Mouse (Mus musculus) midbrain, embryonic 13.5 days (tissue): ENCODE data around the gene Dnah2. TPM values are rescaled to one million over a fixed set of nuclear protein-coding genes. Genes with fewer than 3 reads are reported as not detected.
A peak's percentile ranks its signal among the peaks of the same experiment; 100 is the strongest.

ENCODE experiments used
- ATAC-seq: fragments of 200-750 bp; cut with Nextera tagmentation; 2 replicates; pipeline ENCODE4 v1.8.0; 2017; ENCODE audit warnings: mild to moderate bottlenecking, moderate TSS enrichment, moderate library complexity
- H3K27ac ChIP-seq: fragments of 300-500 bp; sonication (generic); 2 replicates; pipeline ENCODE4 v1.5.1; 2015; ENCODE audit warnings: inconsistent platforms, mild to moderate bottlenecking, moderate library complexity
- H3K27me3 ChIP-seq: fragments of 300-500 bp; sonication (generic); 2 replicates; pipeline ENCODE4 v1.6.1; 2015; ENCODE audit warnings: mild to moderate bottlenecking, inconsistent platforms
- H3K36me3 ChIP-seq: fragments of 300-500 bp; sonication (generic); 2 replicates; pipeline ENCODE4 v1.6.1; 2015; ENCODE audit warnings: mild to moderate bottlenecking, inconsistent platforms
- H3K4me1 ChIP-seq: fragments of 300-500 bp; sonication (generic); replicated peaks from 2 replicates; pipeline ENCODE4 v1.6.1; 2015; ENCODE audit warnings: inconsistent platforms
- H3K4me2 ChIP-seq: fragments of 300-500 bp; sonication (generic); replicated peaks from 2 replicates; pipeline ENCODE4 v1.6.1; 2015; ENCODE audit warnings: moderate library complexity, mild to moderate bottlenecking, inconsistent platforms
- H3K4me3 ChIP-seq: fragments of 300-500 bp; sonication (generic); replicated peaks from 2 replicates; pipeline ENCODE4 v1.5.1; 2015; ENCODE audit warnings: mild to moderate bottlenecking, inconsistent platforms
- H3K9ac ChIP-seq: fragments of 300-500 bp; sonication (generic); replicated peaks from 2 replicates; pipeline ENCODE4 v1.6.1; 2015; ENCODE audit warnings: mild to moderate bottlenecking, inconsistent platforms
- H3K9me3 ChIP-seq: fragments of 300-500 bp; sonication (generic); 2 replicates; pipeline ENCODE4 v1.6.1; 2016; ENCODE audit warnings: mild to moderate bottlenecking, inconsistent platforms
- WGBS: fragments of 180-500 bp; shearing (Covaris S2); methylation state at CpG from one replicate; pipeline ENCODE4 v1.1.7; 2015; 5-methylcytosine and 5-hydroxymethylcytosine counted together
- polyA plus RNA-seq: library from polyadenylated mRNA; unstranded; fragments of >200 nt; fragmentation: Nextera tagmentation; extraction: Ambion mirVana; gene quantifications from 2 replicates; pipeline ENCODE4 v1.2.1, GENCODE M21; 2015

Gene Dnah2
- polyA plus RNA-seq, 1 experiment from 2014 or later = 2.7 TPM

- 87% methylated on average over 7 of the region's 7 CpGs for WGBS
- Histone ChIP-seq H3K36me3 (peaks cover 6% of the 10 kb centered on the region; the same call in 1 of the 2 replicates), H3K4me2 (no peak overlapping the region), H3K9me3 (no peaks in the 10 kb centered on the region), H3K27me3 (no peaks in the 10 kb centered on the region), H3K4me1 (0 out of 2 replicates have a peak, but pooled peaks cover 4% of the 10 kb centered on the region), H3K4me3 (no peak overlapping the region), H3K9ac (no peak overlapping the region), H3K27ac (no peak overlapping the region)
- no peak for ATAC-seq
Observed at GRCm38 (mm10) chr11:69386758-69387157, 162.2 kb downstream of the Dnah2 start.

GRCm38 (mm10) chr11:69384979-69385378 is 163.9 kb downstream of the Dnah2 start:
- no peak for ATAC-seq
- no peak overlapping the region for H3K27ac ChIP-seq
- no peak overlapping the region for H3K9ac ChIP-seq
- H3K27me3 ChIP-seq = no peaks in the 10 kb centered on the region
- no peak overlapping the region for H3K4me2 ChIP-seq
- no peak overlapping the region for H3K4me3 ChIP-seq
- peaks cover 6% of the 10 kb centered on the region; the same call in 1 of the 2 replicates for H3K36me3 ChIP-seq
- 0 out of 2 replicates have a peak, but pooled peaks cover 4% of the 10 kb centered on the region for H3K4me1 ChIP-seq
- WGBS = 81% methylated on average over 6 of the region's 6 CpGs
- no peaks in the 10 kb centered on the region for H3K9me3 ChIP-seq

- WGBS = 69% methylated on average over 10 of the region's 10 CpGs
- H3K27me3 ChIP-seq = no peaks in the 10 kb centered on the region
- 0 out of 2 replicates have a peak overlapping the region, but pooled peaks have one; percentile 7 for H3K9ac ChIP-seq
- H3K27ac ChIP-seq = no peak overlapping the region
- H3K36me3 ChIP-seq = peaks cover 11% of the 10 kb centered on the region; the same call in 1 of the 2 replicates
- no peaks in the 10 kb centered on the region for H3K4me1 ChIP-seq
- no peak overlapping the region for H3K4me3 ChIP-seq
- no peak overlapping the region for H3K4me2 ChIP-seq
- H3K9me3 ChIP-seq = no peaks in the 10 kb centered on the region
- ATAC-seq = no peak
Observed at GRCm38 (mm10) chr11:69382478-69383105, 166.3 kb downstream of the Dnah2 start.

- 86% methylated on average over 6 of the region's 6 CpGs for WGBS
- ATAC-seq = no peak
- H3K27ac ChIP-seq = no peak overlapping the region
- peaks cover 14% of the 10 kb centered on the region; the same call in 1 of the 2 replicates for H3K36me3 ChIP-seq
- H3K4me1 ChIP-seq = no peaks in the 10 kb centered on the region
- no peak overlapping the region for H3K4me3 ChIP-seq
- H3K4me2 ChIP-seq = no peak overlapping the region
- H3K9ac ChIP-seq = no peak overlapping the region
- no peaks in the 10 kb centered on the region for H3K27me3 ChIP-seq
- H3K9me3 ChIP-seq = no peaks in the 10 kb centered on the region
Observed at GRCm38 (mm10) chr11:69381356-69381755, 167.6 kb downstream of the Dnah2 start.

- Histone ChIP-seq H3K4me1 (no peaks in the 10 kb centered on the region), H3K36me3 (peaks cover 18% of the 10 kb centered on the region), H3K4me2 (no peak overlapping the region), H3K27me3 (no peaks in the 10 kb centered on the region), H3K9me3 (no peaks in the 10 kb centered on the region), H3K27ac (no peak overlapping the region), H3K9ac (no peak overlapping the region), H3K4me3 (no peak overlapping the region)
- WGBS = 91% methylated on average over 3 of the region's 3 CpGs
- ATAC-seq = no peak
Observed at GRCm38 (mm10) chr11:69379600-69379999, 169.3 kb downstream of the Dnah2 start.

- Histone ChIP-seq H3K9me3 (no peaks in the 10 kb centered on the region), H3K27me3 (no peaks in the 10 kb centered on the region), H3K27ac (no peak overlapping the region), H3K4me3 (no peak overlapping the region), H3K4me1 (0 out of 2 replicates have a peak, but pooled peaks cover 2% of the 10 kb centered on the region), H3K4me2 (no peak overlapping the region), H3K9ac (no peak overlapping the region), H3K36me3 (peaks cover 22% of the 10 kb centered on the region)
- 80% methylated on average over 3 of the region's 3 CpGs for WGBS
- ATAC-seq = no peak
Observed at GRCm38 (mm10) chr11:69377766-69378165, 171.1 kb downstream of the Dnah2 start.

- Histone ChIP-seq H3K4me1 (peaks cover 24% of the 10 kb centered on the region), H3K36me3 (peaks cover 20% of the 10 kb centered on the region), H3K4me2 (no peak overlapping the region), H3K4me3 (no peak overlapping the region), H3K9me3 (no peaks in the 10 kb centered on the region), H3K27ac (no peak overlapping the region), H3K9ac (no peak overlapping the region), H3K27me3 (no peaks in the 10 kb centered on the region)
- ATAC-seq = no peak
- 93% methylated on average over 4 of the region's 4 CpGs for whole genome bisulfite sequencing
Observed at GRCm38 (mm10) chr11:69375646-69376045, 173.3 kb downstream of the Dnah2 start.

- Histone ChIP-seq H3K4me1 (peaks cover 31% of the 10 kb centered on the region), H3K4me3 (no peak overlapping the region), H3K27me3 (no peaks in the 10 kb centered on the region), H3K4me2 (no peak overlapping the region), H3K9me3 (no peaks in the 10 kb centered on the region), H3K9ac (no peak overlapping the region), H3K36me3 (peaks cover 20% of the 10 kb centered on the region), H3K27ac (no peak overlapping the region)
- no peak for ATAC-seq
- 94% methylated on average over 16 of the region's 16 CpGs for WGBS
Observed at GRCm38 (mm10) chr11:69373223-69373965, 175.5 kb downstream of the Dnah2 start.

- Histone ChIP-seq H3K4me3 (no peak overlapping the region), H3K27me3 (no peaks in the 10 kb centered on the region), H3K27ac (peak overlapping the region; percentile 79; the same call in 1 of the 2 replicates), H3K4me1 (peaks cover 35% of the 10 kb centered on the region), H3K9ac (no peak overlapping the region), H3K4me2 (no peak overlapping the region), H3K9me3 (no peaks in the 10 kb centered on the region), H3K36me3 (peaks cover 17% of the 10 kb centered on the region)
- 67% methylated on average over 3 of the region's 3 CpGs for WGBS
- ATAC-seq = no peak
Observed at GRCm38 (mm10) chr11:69372780-69373170, 176.1 kb downstream of the Dnah2 start.

- no peaks in the 10 kb centered on the region for H3K9me3 ChIP-seq
- H3K4me2 ChIP-seq = peak overlapping the region; percentile 42
- peak overlapping the region; percentile 79 for H3K27ac ChIP-seq
- WGBS = 47% methylated on average over 12 of the region's 12 CpGs
- H3K4me3 ChIP-seq = peak overlapping the region; percentile 19; the same call in 1 of the 2 replicates
- H3K27me3 ChIP-seq = no peaks in the 10 kb centered on the region
- peak overlapping the region; percentile 48 for H3K9ac ChIP-seq
- H3K4me1 ChIP-seq = peaks cover 41% of the 10 kb centered on the region
- H3K36me3 ChIP-seq = peaks cover 13% of the 10 kb centered on the region
- ATAC-seq = no peak
Observed at GRCm38 (mm10) chr11:69372056-69372779, 176.7 kb downstream of the Dnah2 start.

GRCm38 (mm10) chr11:69371601-69372000 is 177.3 kb downstream of the Dnah2 start:
- WGBS = 21% methylated on average over 12 of the region's 12 CpGs
- H3K9me3 ChIP-seq = no peaks in the 10 kb centered on the region
- H3K9ac ChIP-seq = peak overlapping the region; percentile 48
- peaks cover 43% of the 10 kb centered on the region for H3K4me1 ChIP-seq
- no peak for ATAC-seq
- H3K27ac ChIP-seq = peak overlapping the region; percentile 79
- H3K36me3 ChIP-seq = peaks cover 13% of the 10 kb centered on the region
- H3K4me2 ChIP-seq = peak overlapping the region; percentile 42
- no peaks in the 10 kb centered on the region for H3K27me3 ChIP-seq
- H3K4me3 ChIP-seq = peak overlapping the region; percentile 19

GRCm38 (mm10) chr11:69370817-69371215 is 178.1 kb downstream of the Dnah2 start:
- ATAC-seq = no peak

More at GRCm38 (mm10) chr11:69370817-69371215, 178.1 kb downstream of the Dnah2 start:
- 12% methylated on average over 9 of the region's 9 CpGs for WGBS
- peak overlapping the region; percentile 79 for H3K27ac ChIP-seq
- peaks cover 12% of the 10 kb centered on the region for H3K36me3 ChIP-seq
- H3K4me1 ChIP-seq = peaks cover 48% of the 10 kb centered on the region
- H3K9me3 ChIP-seq = no peaks in the 10 kb centered on the region
- peak overlapping the region; percentile 48; the same call in 1 of the 2 replicates for H3K9ac ChIP-seq
- H3K27me3 ChIP-seq = no peaks in the 10 kb centered on the region
- H3K4me3 ChIP-seq = peak overlapping the region; percentile 19; the same call in 1 of the 2 replicates
- H3K4me2 ChIP-seq = peak overlapping the region; percentile 42
